Mouse (Mus musculus) bone marrow macrophage, adult 2 months (primary cell): ENCODE data around the gene Klk10. TPM values are rescaled to one million over a fixed set of nuclear protein-coding genes. Genes with fewer than 3 reads are reported as not detected.

Experiments
- H3K27ac ChIP-seq: 2 replicates; pipeline ENCODE4 v1.5.1; 2012; ENCODE audit warnings: low read depth, low read length; ENCODE audit not compliant: insufficient read depth
- H3K4me1 ChIP-seq: 2 replicates; pipeline ENCODE4 v1.6.1; 2012; ENCODE audit warnings: low read length; ENCODE audit not compliant: control insufficient read depth, insufficient read depth
- H3K4me3 ChIP-seq: 2 replicates; pipeline ENCODE4 v1.5.1; 2012; ENCODE audit warnings: mild to moderate bottlenecking, low read length, moderate library complexity; ENCODE audit not compliant: insufficient read depth
- CTCF ChIP-seq: IDR thresholded peaks from 2 replicates; pipeline ENCODE4 v1.5.1; 2012; ENCODE audit warnings: low read depth, mild to moderate bottlenecking, low read length, moderate library complexity
- POLR2A ChIP-seq: IDR thresholded peaks from 2 replicates; pipeline ENCODE4 v1.6.1; 2012; ENCODE audit warnings: mild to moderate bottlenecking, low read depth, low read length, borderline replicate concordance
- polyA plus RNA-seq: library from polyadenylated mRNA; stranded (reverse); fragments of >200 nt; gene quantifications from 2 replicates; pipeline ENCODE4 v1.2.4, GENCODE M21; 2012; ENCODE audit not compliant: missing spikeins, insufficient read depth, insufficient read length

The Klk10 gene
- polyA plus RNA-seq, 1 experiment = not detected

GRCm38 (mm10) chr7:43788096-43788495, 7.3 kb downstream of the Klk10 start:
- TF ChIP-seq POLR2A (no peak), CTCF (no peak)
- H3K27ac ChIP-seq = no peak overlapping the region
- no peaks in the 10 kb centered on the region for H3K4me1 ChIP-seq
- no peak overlapping the region for H3K4me3 ChIP-seq

- TF ChIP-seq POLR2A = no peak
- no peak for TF ChIP-seq CTCF
- H3K27ac ChIP-seq = no peak overlapping the region
- no peaks in the 10 kb centered on the region for H3K4me1 ChIP-seq
- H3K4me3 ChIP-seq = no peak overlapping the region
Measured at GRCm38 (mm10) chr7:43789295-43789694, 8.5 kb downstream of the Klk10 start.

GRCm38 (mm10) chr7:43791591-43791990, 10.8 kb downstream of the Klk10 start, which contains the start of gene Klk9:
Klk9 (plus strand) TSS chr7:43791891.
- no peak for TF ChIP-seq CTCF
- TF ChIP-seq POLR2A = no peak
- Histone ChIP-seq H3K4me1 (0 out of 2 replicates have a peak, but pooled peaks cover 1% of the 10 kb centered on the region), H3K27ac (no peak within 1 kb of the TSS), H3K4me3 (no peak within 1 kb of the TSS)

- Histone ChIP-seq H3K27ac (no peak overlapping the region), H3K4me3 (peak overlapping the region; percentile 62; the same call in 1 of the 2 replicates), H3K4me1 (0 out of 2 replicates have a peak, but pooled peaks cover 4% of the 10 kb centered on the region)
- no peak for TF ChIP-seq CTCF
- TF ChIP-seq POLR2A = no peak
Measured at GRCm38 (mm10) chr7:43796355-43796754, 15.5 kb downstream of the Klk10 start.

- no peak for TF ChIP-seq POLR2A
- TF ChIP-seq CTCF = no peak
- 0 out of 2 replicates have a peak, but pooled peaks cover 4% of the 10 kb centered on the region for H3K4me1 ChIP-seq
- peak within 1 kb of the TSS; percentile 62 for H3K4me3 ChIP-seq
- H3K27ac ChIP-seq = no peak within 1 kb of the TSS
Measured at GRCm38 (mm10) chr7:43797333-43797769, 16.5 kb downstream of the Klk10 start, which contains the start of gene Klk8. Klk8 (plus strand) TSS chr7:43797577.

- Histone ChIP-seq H3K4me3 (0 out of 2 replicates have a peak overlapping the region, but pooled peaks have one; percentile 62), H3K4me1 (0 out of 2 replicates have a peak, but pooled peaks cover 4% of the 10 kb centered on the region), H3K27ac (no peak overlapping the region)
- no peak for TF ChIP-seq CTCF
- no peak for TF ChIP-seq POLR2A
Measured at GRCm38 (mm10) chr7:43797844-43798462, 17.1 kb downstream of the Klk10 start.

GRCm38 (mm10) chr7:43799876-43800275, 19.0 kb downstream of the Klk10 start:
- no peak overlapping the region for H3K27ac ChIP-seq
- 0 out of 2 replicates have a peak, but pooled peaks cover 4% of the 10 kb centered on the region for H3K4me1 ChIP-seq
- no peak for TF ChIP-seq CTCF
- TF ChIP-seq POLR2A = no peak
- no peak overlapping the region for H3K4me3 ChIP-seq

GRCm38 (mm10) chr7:43810994-43811393, 30.2 kb downstream of the Klk10 start, which contains the start of gene Klk7:
Klk7 (plus strand) TSS chr7:43811294.
- TF ChIP-seq POLR2A (no peak), CTCF (no peak)
- H3K27ac ChIP-seq = no peak within 1 kb of the TSS
- H3K4me3 ChIP-seq = no peak within 1 kb of the TSS
- H3K4me1 ChIP-seq = no peaks in the 10 kb centered on the region

GRCm38 (mm10) chr7:43815211-43815610, 34.4 kb downstream of the Klk10 start:
- H3K4me1 ChIP-seq = no peaks in the 10 kb centered on the region
- TF ChIP-seq POLR2A (no peak), CTCF (no peak)
- H3K27ac ChIP-seq = no peak overlapping the region
- H3K4me3 ChIP-seq = no peak overlapping the region

GRCm38 (mm10) chr7:43816746-43817145, 35.9 kb downstream of the Klk10 start:
- no peak for TF ChIP-seq POLR2A
- TF ChIP-seq CTCF = no peak
- Histone ChIP-seq H3K27ac (no peak overlapping the region), H3K4me1 (no peaks in the 10 kb centered on the region), H3K4me3 (no peak overlapping the region)

- no peak overlapping the region for H3K4me3 ChIP-seq
- H3K4me1 ChIP-seq = no peaks in the 10 kb centered on the region
- TF ChIP-seq CTCF (no peak), POLR2A (no peak)
- H3K27ac ChIP-seq = no peak overlapping the region
Measured at GRCm38 (mm10) chr7:43821581-43821980, 40.7 kb downstream of the Klk10 start.
